Mouse (Mus musculus) heart, embryonic 10.5 days (tissue): Measurements from ENCODE around the gene Fam49a. TPM values are rescaled to one million over a fixed set of nuclear protein-coding genes. Genes with fewer than 3 reads are reported as not detected.

Experiments used
- DNase-seq: peaks from one replicate; pipeline ENCODE4 v3.0.0-alpha.2; 2017; ENCODE audit warnings: low spot score
- H3K27ac ChIP-seq: fragments of 300-500 bp; sonication (generic); 2 replicates; pipeline ENCODE4 v1.5.1; 2016; ENCODE audit warnings: mild to moderate bottlenecking
- H3K27me3 ChIP-seq: fragments of 300-500 bp; sonication (generic); 2 replicates; pipeline ENCODE4 v1.6.1; 2016; ENCODE audit warnings: mild to moderate bottlenecking; ENCODE audit not compliant: poor library complexity, insufficient read depth, severe bottlenecking
- H3K36me3 ChIP-seq: fragments of 300-500 bp; sonication (generic); 2 replicates; pipeline ENCODE4 v1.6.1; 2016; ENCODE audit warnings: mild to moderate bottlenecking, moderate library complexity
- H3K4me1 ChIP-seq: fragments of 300-500 bp; sonication (generic); 2 replicates; pipeline ENCODE4 v1.6.1; 2016; ENCODE audit warnings: mild to moderate bottlenecking
- H3K4me3 ChIP-seq: fragments of 300-500 bp; sonication (generic); 2 replicates; pipeline ENCODE4 v1.5.1; 2016; ENCODE audit warnings: mild to moderate bottlenecking, moderate library complexity
- H3K9me3 ChIP-seq: fragments of 300-500 bp; sonication (generic); 2 replicates; pipeline ENCODE4 v1.6.1; 2016; ENCODE audit warnings: mild to moderate bottlenecking, moderate library complexity
- WGBS: fragments of 180-500 bp; shearing (Covaris S2); methylation state at CpG from one replicate; pipeline ENCODE4 v1.1.7; 2016; 5-methylcytosine and 5-hydroxymethylcytosine counted together
- polyA plus RNA-seq: library from polyadenylated mRNA; unstranded; fragments of >200 nt; fragmentation: Nextera tagmentation; extraction: Ambion mirVana; gene quantifications from 2 replicates; pipeline ENCODE4 v1.2.1, GENCODE M21; 2016

Fam49a gene
- polyA plus RNA-seq, 1 experiment from 2014 or later, result 37.1 TPM

GRCm38 (mm10) chr12:12277741-12278463 is 16.0 kb downstream of the Fam49a start:
- Histone ChIP-seq H3K9me3 (no peaks in the 10 kb centered on the region), H3K27me3 (no peaks in the 10 kb centered on the region), H3K4me1 (peaks cover 58% of the 10 kb centered on the region), H3K27ac (peak overlapping the region; percentile 16; the same call in 1 of the 2 replicates), H3K4me3 (no peak overlapping the region), H3K36me3 (peaks cover 6% of the 10 kb centered on the region; the same call in 1 of the 2 replicates)
- DNase-seq, result no peak
- 72% methylated on average over 4 of the region's 4 CpGs for WGBS

GRCm38 (mm10) chr12:12278464-12278872 is 16.5 kb downstream of the Fam49a start:
- DNase-seq, result no peak
- H3K4me1 ChIP-seq, result peaks cover 58% of the 10 kb centered on the region
- H3K4me3 ChIP-seq, result no peak overlapping the region
- no peaks in the 10 kb centered on the region for H3K27me3 ChIP-seq
- WGBS, result 60% methylated on average over 7 of the region's 7 CpGs
- peaks cover 6% of the 10 kb centered on the region; the same call in 1 of the 2 replicates for H3K36me3 ChIP-seq
- H3K27ac ChIP-seq, result peak overlapping the region; percentile 38; the same call in 1 of the 2 replicates
- no peaks in the 10 kb centered on the region for H3K9me3 ChIP-seq

- Histone ChIP-seq H3K27ac (no peak overlapping the region), H3K4me1 (peaks cover 52% of the 10 kb centered on the region), H3K36me3 (no peaks in the 10 kb centered on the region), H3K4me3 (no peak overlapping the region), H3K9me3 (no peaks in the 10 kb centered on the region), H3K27me3 (no peaks in the 10 kb centered on the region)
- WGBS, result 75% methylated on average over 10 of the region's 10 CpGs
- DNase-seq, result no peak
These were observed 21.9 kb downstream of the Fam49a start for GRCm38 (mm10) chr12:12283702-12284288.

- Histone ChIP-seq H3K36me3 (no peaks in the 10 kb centered on the region), H3K4me3 (no peak overlapping the region), H3K27ac (no peak overlapping the region), H3K9me3 (no peaks in the 10 kb centered on the region), H3K4me1 (peaks cover 48% of the 10 kb centered on the region), H3K27me3 (no peaks in the 10 kb centered on the region)
- DNase-seq, result no peak
- WGBS, result 66% methylated on average over 6 of the region's 6 CpGs
These were observed 22.6 kb downstream of the Fam49a start for GRCm38 (mm10) chr12:12284521-12284920.

GRCm38 (mm10) chr12:12287131-12287786 is 25.3 kb downstream of the Fam49a start:
- no peak for DNase-seq
- peaks cover 51% of the 10 kb centered on the region for H3K4me1 ChIP-seq
- no peaks in the 10 kb centered on the region for H3K27me3 ChIP-seq
- peak overlapping the region; percentile 32 for H3K4me3 ChIP-seq
- H3K9me3 ChIP-seq, result no peaks in the 10 kb centered on the region
- H3K27ac ChIP-seq, result peak overlapping the region; percentile 87
- H3K36me3 ChIP-seq, result no peaks in the 10 kb centered on the region
- WGBS, result 29% methylated on average over 9 of the region's 9 CpGs

- H3K36me3 ChIP-seq, result no peaks in the 10 kb centered on the region
- H3K27ac ChIP-seq, result peak overlapping the region; percentile 87; the same call in 1 of the 2 replicates
- DNase-seq, result no peak
- H3K27me3 ChIP-seq, result no peaks in the 10 kb centered on the region
- H3K4me1 ChIP-seq, result peaks cover 53% of the 10 kb centered on the region
- peak overlapping the region; percentile 32; the same call in 1 of the 2 replicates for H3K4me3 ChIP-seq
- H3K9me3 ChIP-seq, result no peaks in the 10 kb centered on the region
- 67% methylated on average over 6 of the region's 6 CpGs for WGBS
These were observed 25.8 kb downstream of the Fam49a start for GRCm38 (mm10) chr12:12287787-12288132.

- Histone ChIP-seq H3K27me3 (no peaks in the 10 kb centered on the region), H3K36me3 (no peaks in the 10 kb centered on the region), H3K4me1 (peaks cover 51% of the 10 kb centered on the region), H3K4me3 (no peak overlapping the region), H3K9me3 (no peaks in the 10 kb centered on the region), H3K27ac (no peak overlapping the region)
- DNase-seq, result no peak
- WGBS, result 96% methylated on average over 1 of the region's 1 CpGs
These were observed 26.6 kb downstream of the Fam49a start for GRCm38 (mm10) chr12:12288586-12288985.

GRCm38 (mm10) chr12:12289636-12290035 is 27.7 kb downstream of the Fam49a start:
- no peaks in the 10 kb centered on the region for H3K27me3 ChIP-seq
- H3K4me1 ChIP-seq, result peaks cover 42% of the 10 kb centered on the region
- H3K9me3 ChIP-seq, result no peaks in the 10 kb centered on the region
- WGBS, result 79% methylated on average over 3 of the region's 3 CpGs
- H3K4me3 ChIP-seq, result no peak overlapping the region
- no peak for DNase-seq
- no peaks in the 10 kb centered on the region for H3K36me3 ChIP-seq
- no peak overlapping the region for H3K27ac ChIP-seq

- 45% methylated on average over 5 of the region's 5 CpGs for WGBS
- H3K27ac ChIP-seq, result peak overlapping the region; percentile 52; the same call in 1 of the 2 replicates
- H3K4me1 ChIP-seq, result peaks cover 35% of the 10 kb centered on the region
- no peaks in the 10 kb centered on the region for H3K9me3 ChIP-seq
- no peak overlapping the region for H3K4me3 ChIP-seq
- no peak for DNase-seq
- H3K27me3 ChIP-seq, result no peaks in the 10 kb centered on the region
- peaks cover 11% of the 10 kb centered on the region; the same call in 1 of the 2 replicates for H3K36me3 ChIP-seq
These were observed 30.2 kb downstream of the Fam49a start for GRCm38 (mm10) chr12:12292043-12292618.

GRCm38 (mm10) chr12:12294380-12295171 is 32.6 kb downstream of the Fam49a start:
- Histone ChIP-seq H3K4me3 (no peak overlapping the region), H3K27me3 (no peaks in the 10 kb centered on the region), H3K9me3 (no peaks in the 10 kb centered on the region), H3K36me3 (peaks cover 11% of the 10 kb centered on the region; the same call in 1 of the 2 replicates), H3K27ac (no peak overlapping the region), H3K4me1 (peaks cover 34% of the 10 kb centered on the region)
- DNase-seq, result no peak
- 87% methylated on average over 5 of the region's 5 CpGs for WGBS

- Histone ChIP-seq H3K4me3 (no peak overlapping the region), H3K9me3 (no peaks in the 10 kb centered on the region), H3K4me1 (peaks cover 43% of the 10 kb centered on the region), H3K27me3 (no peaks in the 10 kb centered on the region), H3K36me3 (peaks cover 11% of the 10 kb centered on the region; the same call in 1 of the 2 replicates), H3K27ac (no peak overlapping the region)
- DNase-seq, result no peak
- WGBS, result 90% methylated on average over 7 of the region's 7 CpGs
These were observed 36.5 kb downstream of the Fam49a start for GRCm38 (mm10) chr12:12298451-12298850.

GRCm38 (mm10) chr12:12299303-12299702 is 37.4 kb downstream of the Fam49a start:
- Histone ChIP-seq H3K27me3 (no peaks in the 10 kb centered on the region), H3K27ac (peak overlapping the region; percentile 5; the same call in 1 of the 2 replicates), H3K4me3 (no peak overlapping the region), H3K4me1 (peaks cover 43% of the 10 kb centered on the region), H3K36me3 (peaks cover 11% of the 10 kb centered on the region; the same call in 1 of the 2 replicates), H3K9me3 (no peaks in the 10 kb centered on the region)
- no peak for DNase-seq
- WGBS, result 70% methylated on average over 2 of the region's 2 CpGs
